Mouse (Mus musculus): ENCODE data around the gene BC024978.

DNA sequence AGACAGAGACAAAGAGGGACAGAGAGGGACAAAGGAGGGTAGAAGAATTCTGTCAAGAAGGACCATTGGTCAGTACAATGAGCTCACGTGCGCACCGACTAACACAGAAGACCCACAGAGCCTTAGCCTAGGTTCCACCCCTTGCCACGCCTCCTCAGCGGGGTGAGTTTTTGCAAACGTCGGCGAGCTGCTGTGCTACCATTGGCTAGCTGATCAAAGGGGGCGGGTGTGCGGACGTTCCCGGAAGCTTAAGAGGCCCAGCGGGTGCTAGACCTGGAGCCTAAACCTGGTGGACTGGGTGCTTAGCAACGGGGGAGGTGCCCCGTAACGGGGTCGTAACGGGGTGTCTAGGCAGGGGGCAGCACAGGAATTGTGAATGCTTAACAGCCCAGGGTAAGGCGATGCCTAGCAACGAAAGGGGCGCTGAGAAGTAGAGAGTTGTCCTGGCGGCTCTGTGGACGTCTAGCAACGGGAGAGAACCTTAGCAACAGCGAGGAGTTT lies 37.2 kb downstream of the BC024978 start, which contains the start of gene Coq8b:
- TF ChIP-seq CTCF (IDR thresholded peaks at IDR 0.05; ENCODE audit: low read depth) (peak; percentile 41; the same call in 1 of the 2 replicates), EP300 (optimal IDR thresholded peaks at IDR 0.05) (no peak)

All from stomach, postnatal 0 days (tissue).